Mouse (Mus musculus): ENCODE data around the gene Chrm1. TPM values are rescaled to one million over a fixed set of nuclear protein-coding genes. Genes with fewer than 3 reads are reported as not detected.
A peak's percentile ranks its signal among the peaks of the same experiment; 100 is the strongest.

Gene Chrm1
- total and polyA plus RNA-seq, 3 experiments: under 0.01 to 0.01 TPM; not detected in 1

GRCm38 (mm10) chr19:8695330-8695729 lies 31.7 kb downstream of the Chrm1 start:
- peak; percentile 29 for TF ChIP-seq RAD21 (IDR thresholded peaks at IDR 0.05; ENCODE audit: low read depth, low read length)
- peak; percentile 31 for TF ChIP-seq SMC3 (IDR thresholded peaks at IDR 0.05; ENCODE audit: low read depth, low read length)
- no peak for TF ChIP-seq TBP (IDR thresholded peaks at IDR 0.05; ENCODE audit: low read depth, low read length)
- peak; percentile 41 to 76 (median 52) for TF ChIP-seq CTCF (IDR thresholded peaks at IDR 0.05 in 2 of 3, conservative IDR thresholded peaks at IDR 0.05 in 1 of 3; ENCODE audit: control insufficient read depth in 1 of 3, insufficient read depth in 1 of 3, low read depth in 2 of 3, low read length in 3 of 3, poor library complexity in 1 of 3, severe bottlenecking in 1 of 3)
- TF ChIP-seq ZC3H11A (IDR thresholded peaks at IDR 0.05; ENCODE audit: low read depth, low read length): no peak
- no peaks in the 10 kb centered on the region for H3K79me2 ChIP-seq (ENCODE audit: control insufficient read depth, insufficient read depth, low read length, poor library complexity)
- no peaks in the 10 kb centered on the region for H3K9me3 ChIP-seq (replicated peaks; ENCODE audit: insufficient read depth, low read length)
- no peak overlapping the region for H3K4me3 ChIP-seq (ENCODE audit: control insufficient read depth in 1 of 2, insufficient read depth in 1 of 2, low read depth in 2 of 2, low read length in 2 of 2)
- peak; percentile 44 for DNase-seq (ENCODE audit: low read depth, low spot score)
- H3K36me3 ChIP-seq (ENCODE audit: control insufficient read depth in 1 of 2, insufficient read depth in 2 of 2, low read length in 2 of 2): no peaks in the 10 kb centered on the region
- H3K27ac ChIP-seq (ENCODE audit: control insufficient read depth, low read depth, low read length): no peak overlapping the region
- H3K27me3 ChIP-seq (ENCODE audit: control insufficient read depth in 1 of 2, insufficient read depth in 2 of 2, low read length in 2 of 2): peaks cover 0 to 1% of the 10 kb centered on the region in 2 experiments; a peak in 1 of 4 replicates
- no peaks in the 10 kb centered on the region for H3K4me1 ChIP-seq (ENCODE audit: control insufficient read depth in 1 of 2, insufficient read depth in 2 of 2, low read length in 2 of 2)
- no peak overlapping the region for H3K9ac ChIP-seq (ENCODE audit: control insufficient read depth, low read depth, low read length, poor library complexity, severe bottlenecking)

DNA sequence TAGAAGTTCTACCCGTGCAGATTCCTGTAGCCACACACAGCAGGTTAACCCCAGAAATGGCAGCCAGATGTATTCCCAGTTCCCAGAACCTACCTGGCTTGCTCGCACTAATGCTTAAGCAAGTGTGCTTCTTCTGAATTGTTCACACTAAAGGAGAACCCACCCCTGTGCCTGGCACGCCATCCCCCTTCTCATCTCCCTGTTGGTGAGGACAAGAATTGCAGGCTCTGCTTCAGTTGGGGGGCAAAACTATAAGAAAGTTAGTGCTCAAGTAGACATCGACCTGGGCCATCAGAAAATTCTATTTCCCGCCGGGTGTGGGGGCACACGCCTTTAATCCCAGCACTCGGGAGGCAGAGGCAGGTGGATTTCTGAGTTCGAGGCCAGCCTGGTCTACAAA lies 36.1 kb downstream of the Chrm1 start:
- Histone ChIP-seq H3K9me3 (replicated peaks; ENCODE audit: insufficient read depth, low read length) (no peaks in the 10 kb centered on the region), H3K4me3 (ENCODE audit: control insufficient read depth in 1 of 2, insufficient read depth in 1 of 2, low read depth in 2 of 2, low read length in 2 of 2) (no peak overlapping the region), H3K9ac (ENCODE audit: control insufficient read depth, low read depth, low read length, poor library complexity, severe bottlenecking) (no peak overlapping the region), H3K27me3 (ENCODE audit: control insufficient read depth in 1 of 2, insufficient read depth in 2 of 2, low read length in 2 of 2) (no peaks in the 10 kb centered on the region), H3K27ac (ENCODE audit: control insufficient read depth, low read depth, low read length) (no peak overlapping the region), H3K36me3 (ENCODE audit: control insufficient read depth in 1 of 2, insufficient read depth in 2 of 2, low read length in 2 of 2) (no peaks in the 10 kb centered on the region), H3K79me2 (ENCODE audit: control insufficient read depth, insufficient read depth, low read length, poor library complexity) (no peaks in the 10 kb centered on the region), H3K4me1 (ENCODE audit: control insufficient read depth in 1 of 2, insufficient read depth in 2 of 2, low read length in 2 of 2) (no peaks in the 10 kb centered on the region)
- TF ChIP-seq CTCF (IDR thresholded peaks at IDR 0.05 in 2 of 3, conservative IDR thresholded peaks at IDR 0.05 in 1 of 3; ENCODE audit: control insufficient read depth in 1 of 3, insufficient read depth in 1 of 3, low read depth in 2 of 3, low read length in 3 of 3, poor library complexity in 1 of 3, severe bottlenecking in 1 of 3) (peak in 2 of 3 experiments; percentile 10 to 26; a peak in 2 of 6 replicates), MAX (IDR thresholded peaks at IDR 0.05; ENCODE audit: low read length) (no peak)
- no peak for DNase-seq (ENCODE audit: low read depth, low spot score)

- no peak overlapping the region for H3K27ac ChIP-seq (ENCODE audit: control insufficient read depth, low read depth, low read length)
- H3K4me1 ChIP-seq (ENCODE audit: control insufficient read depth in 1 of 2, insufficient read depth in 2 of 2, low read length in 2 of 2): no peaks in the 10 kb centered on the region
- H3K27me3 ChIP-seq (ENCODE audit: control insufficient read depth in 1 of 2, insufficient read depth in 2 of 2, low read length in 2 of 2): no peaks in the 10 kb centered on the region
- no peaks in the 10 kb centered on the region for H3K9me3 ChIP-seq (replicated peaks; ENCODE audit: insufficient read depth, low read length)
- H3K79me2 ChIP-seq (ENCODE audit: control insufficient read depth, insufficient read depth, low read length, poor library complexity): no peaks in the 10 kb centered on the region
- no peak overlapping the region for H3K4me3 ChIP-seq (ENCODE audit: control insufficient read depth in 1 of 2, insufficient read depth in 1 of 2, low read depth in 2 of 2, low read length in 2 of 2)
- peaks cover 0 to 1% of the 10 kb centered on the region in 2 experiments; a peak in 3 of 4 replicates for H3K36me3 ChIP-seq (ENCODE audit: control insufficient read depth in 1 of 2, insufficient read depth in 2 of 2, low read length in 2 of 2)
- TF ChIP-seq SMC3 (IDR thresholded peaks at IDR 0.05; ENCODE audit: low read depth, low read length): no peak
- no peak for TF ChIP-seq MEF2A (IDR thresholded peaks at IDR 0.05; ENCODE audit: extremely low read depth, insufficient replicate concordance, low read depth, low read length, poor library complexity, severe bottlenecking)
- no peak for TF ChIP-seq MAX (IDR thresholded peaks at IDR 0.05; ENCODE audit: low read length)
- no peak for TF ChIP-seq KAT2A (conservative IDR thresholded peaks at IDR 0.05; ENCODE audit: low read depth, low read length)
- no peak for TF ChIP-seq RAD21 (IDR thresholded peaks at IDR 0.05; ENCODE audit: low read depth, low read length)
- no peak for TF ChIP-seq ZNF384 (IDR thresholded peaks at IDR 0.05; ENCODE audit: low read depth, low read length)
- TF ChIP-seq EP300 (IDR thresholded peaks at IDR 0.05; ENCODE audit: low read depth in 1 of 2, low read length in 2 of 2): no peak
- no peak for TF ChIP-seq POLR2AphosphoS5 (IDR thresholded peaks at IDR 0.05; ENCODE audit: borderline replicate concordance, low read depth, low read length)
- no peak for TF ChIP-seq TBP (IDR thresholded peaks at IDR 0.05; ENCODE audit: low read depth, low read length)
- no peak for TF ChIP-seq ZMIZ1 (IDR thresholded peaks at IDR 0.05; ENCODE audit: low read depth, low read length)
- TF ChIP-seq TAL1 (IDR thresholded peaks at IDR 0.05; ENCODE audit: low read length): no peak
- TF ChIP-seq CTCF (IDR thresholded peaks at IDR 0.05 in 2 of 3, conservative IDR thresholded peaks at IDR 0.05 in 1 of 3; ENCODE audit: control insufficient read depth in 1 of 3, insufficient read depth in 1 of 3, low read depth in 2 of 3, low read length in 3 of 3, poor library complexity in 1 of 3, severe bottlenecking in 1 of 3): no peak
- TF ChIP-seq ELF1 (IDR thresholded peaks at IDR 0.05; ENCODE audit: low read depth, low read length): no peak
- no peak for TF ChIP-seq UBTF (IDR thresholded peaks at IDR 0.05; ENCODE audit: borderline replicate concordance, insufficient read depth, low read depth, low read length)
- no peak for TF ChIP-seq ETS1 (IDR thresholded peaks at IDR 0.05; ENCODE audit: low read depth, low read length)
- TF ChIP-seq POLR2A (IDR thresholded peaks at IDR 0.05; ENCODE audit: control insufficient read depth in 1 of 2, insufficient read depth in 1 of 2, low read depth in 1 of 2, low read length in 2 of 2, poor library complexity in 1 of 2): no peak
- no peak for TF ChIP-seq MYC (IDR thresholded peaks at IDR 0.05; ENCODE audit: low read depth, low read length)
- DNase-seq (ENCODE audit: low read depth, low spot score): no peak
- no peak overlapping the region for H3K9ac ChIP-seq (ENCODE audit: control insufficient read depth, low read depth, low read length, poor library complexity, severe bottlenecking)
Observed at GRCm38 (mm10) chr19:8702458-8702857, 38.9 kb downstream of the Chrm1 start.

All from MEL (cell line).